Mouse (Mus musculus) lung, adult 18-20 months (tissue): ENCODE measurements around the gene Eif4e2.

Experiments
- DNase-seq, 2 experiments: peaks; one replicate each; pipeline ENCODE4 v3.0.0; 2022; ENCODE audit warnings: mixed read lengths in 2 of 2

The Eif4e2 gene

DNA sequence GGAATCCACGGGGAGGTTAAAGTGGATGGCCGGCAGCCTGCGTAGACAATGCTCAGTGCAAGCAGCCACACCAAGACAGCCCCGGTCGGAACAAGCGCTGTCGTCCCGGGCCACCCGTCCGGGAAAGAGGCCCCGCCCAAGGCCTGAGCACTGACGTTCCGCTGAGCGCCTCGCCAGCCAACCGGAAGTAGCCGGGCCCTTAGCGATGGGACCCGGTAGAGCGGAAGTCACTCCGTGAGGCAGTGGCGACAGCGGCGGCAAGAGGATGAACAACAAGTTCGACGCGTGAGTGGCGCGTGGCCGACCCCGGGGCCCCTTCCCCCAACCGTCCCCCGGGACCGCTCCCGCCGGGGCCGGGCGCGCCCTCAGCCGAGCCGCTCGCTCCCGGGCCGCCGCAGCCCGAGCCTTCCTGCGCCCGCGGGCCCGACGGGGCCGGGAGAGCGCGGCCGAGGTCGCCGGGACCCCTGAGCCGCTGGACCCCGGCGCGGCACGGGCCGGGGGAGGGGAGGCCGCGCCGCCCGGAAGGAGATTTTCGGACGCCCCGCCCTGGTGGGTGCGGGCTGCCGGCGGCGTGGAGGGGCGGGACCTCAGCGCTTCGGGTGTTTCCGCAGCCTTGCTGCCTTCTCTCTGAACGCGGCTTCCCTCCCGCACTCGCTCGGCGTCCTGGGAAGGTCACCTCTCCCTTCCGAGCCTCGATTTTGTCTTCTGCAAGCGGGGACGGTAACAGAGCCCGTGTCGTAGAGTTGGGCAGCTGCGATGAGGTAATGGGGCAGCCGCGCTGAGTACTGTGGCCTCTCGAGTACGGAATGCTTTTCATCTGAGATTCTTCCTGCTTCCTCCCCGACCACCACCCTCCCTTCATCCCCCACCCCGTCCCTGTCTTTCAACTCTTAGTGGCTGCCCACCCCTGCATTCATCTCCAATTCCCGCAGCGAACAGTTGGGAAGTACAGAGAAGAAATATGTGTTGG, at the start of gene Eif4e2:
Gene Eif4e2 (plus strand): TSS at position 180 of the 970 bp plus-strand sequence.
- peak; percentile 94 to 96 for DNase-seq

- DNase-seq: no peak
Observed at GRCm38 (mm10) chr1:87164164-87164795, 49.4 kb upstream of the Eif4e2 start.

GRCm38 (mm10) chr1:87164796-87165184, 48.9 kb upstream of the Eif4e2 start:
- no peak for DNase-seq

DNA sequence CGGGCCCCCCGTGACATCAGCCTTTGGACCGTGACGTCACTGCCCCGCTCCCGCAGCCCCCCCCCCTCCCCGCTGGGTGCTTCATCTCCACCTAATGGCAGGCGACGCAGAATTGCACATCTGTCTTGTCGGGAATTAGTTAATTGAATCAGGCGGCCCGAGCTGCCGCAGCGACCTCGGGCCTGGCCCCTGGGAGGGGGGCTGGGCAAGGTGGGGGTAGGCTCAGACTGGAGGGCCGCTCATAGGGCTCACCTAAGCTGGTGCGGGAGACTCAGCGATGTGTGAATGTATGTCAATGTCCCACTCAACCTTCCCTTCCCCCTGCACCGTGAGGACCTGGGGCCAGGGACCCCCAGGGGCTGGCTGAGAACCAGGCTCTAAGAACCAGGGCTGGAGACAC, 43.3 kb upstream of the Eif4e2 start:
- no peak for DNase-seq

- no peak for DNase-seq
Observed at GRCm38 (mm10) chr1:87171312-87171711, 42.4 kb upstream of the Eif4e2 start.

DNA sequence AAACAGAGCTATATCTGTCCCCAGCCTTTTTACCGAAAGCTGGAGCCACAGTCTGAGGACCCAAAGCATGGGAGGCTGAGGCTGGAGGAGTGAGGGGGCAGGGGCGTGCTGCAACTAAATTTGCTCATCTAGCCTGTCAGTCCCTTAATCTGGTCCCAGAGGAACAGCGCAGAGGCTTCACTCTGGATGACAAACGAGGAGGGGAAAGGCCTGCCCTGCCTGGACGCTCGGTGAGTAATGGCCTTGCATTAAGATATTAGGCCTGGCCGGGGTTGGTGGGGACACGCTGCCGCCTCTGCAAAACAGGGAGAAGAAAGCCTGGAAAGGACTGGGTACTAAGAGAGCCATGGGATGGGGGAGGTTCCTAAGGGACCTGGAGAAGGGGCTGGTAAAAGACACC, 41.4 kb upstream of the Eif4e2 start:
- no peak for DNase-seq

DNA sequence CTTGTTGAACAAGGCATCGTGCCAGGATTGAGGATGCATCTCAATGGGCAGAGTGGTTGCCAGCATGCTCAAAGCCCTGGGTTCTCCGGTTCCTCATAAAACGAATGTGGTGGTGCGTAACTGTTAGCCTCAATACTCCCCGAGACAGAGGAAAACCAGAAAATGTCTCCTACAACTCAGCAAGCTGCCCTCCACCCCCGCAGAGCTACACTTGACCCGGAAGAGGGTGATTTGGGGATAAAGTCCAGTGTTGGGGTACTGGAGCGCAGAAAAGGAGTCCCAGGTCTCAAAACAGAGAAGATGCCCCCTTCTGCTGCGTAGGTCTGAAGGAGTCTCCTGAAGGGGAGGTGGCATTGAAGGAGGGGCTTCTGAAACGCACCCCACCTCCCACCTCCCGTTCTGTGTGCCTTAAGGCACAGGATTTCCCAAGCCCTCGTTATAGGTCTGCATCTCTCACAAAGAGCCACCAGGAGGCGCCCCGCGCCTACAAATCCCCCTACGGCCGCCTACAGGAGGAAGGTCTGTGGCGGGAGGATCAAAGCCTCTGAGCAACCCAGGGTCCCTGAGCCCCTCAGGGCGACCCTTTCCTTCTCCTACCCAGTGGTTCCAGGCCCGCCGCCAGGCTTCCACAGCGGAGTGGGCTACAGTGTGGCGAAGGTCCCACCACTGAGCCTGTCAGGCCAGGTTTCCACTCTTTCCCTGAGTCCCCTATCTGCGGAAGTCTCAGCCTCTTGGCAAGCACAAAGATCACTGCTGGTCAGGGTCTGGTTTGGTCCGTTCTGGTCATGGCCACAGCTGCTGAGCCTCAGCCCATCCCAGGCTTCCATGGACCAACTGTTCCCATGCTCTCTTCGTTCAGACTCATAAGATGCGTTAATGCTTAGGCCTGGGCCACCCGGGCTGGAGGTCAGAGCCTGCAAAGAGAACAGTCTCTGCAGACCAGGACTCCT, 39.4 kb upstream of the Eif4e2 start:
- peak; percentile 52 to 55 for DNase-seq

DNA sequence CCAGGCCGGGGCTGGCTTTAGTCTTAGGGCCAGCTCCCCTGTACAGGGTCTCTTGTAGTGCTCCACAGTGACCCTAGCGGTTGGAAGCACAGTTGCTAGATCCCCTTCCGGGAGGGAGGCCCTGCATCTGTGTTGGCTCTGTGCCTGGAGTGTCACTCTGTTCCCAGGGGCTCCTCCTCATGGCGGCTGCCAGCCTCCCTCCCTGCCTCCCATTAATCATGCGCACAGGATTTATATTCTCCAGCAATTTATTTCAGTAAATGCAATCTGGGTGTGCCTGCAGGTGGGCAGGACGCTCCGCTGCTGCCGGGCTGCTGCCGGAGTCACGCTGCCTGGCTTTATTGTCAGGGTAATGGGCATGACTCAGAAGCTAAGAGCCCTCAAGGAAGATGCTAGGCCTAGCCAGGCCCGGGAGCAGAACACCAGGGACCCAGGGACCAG, 37.8 kb upstream of the Eif4e2 start:
- DNase-seq: peak in 1 of 2 experiments; percentile 17

GRCm38 (mm10) chr1:87180896-87181295, 32.8 kb upstream of the Eif4e2 start:
- no peak for DNase-seq

- no peak for DNase-seq
Observed at GRCm38 (mm10) chr1:87183013-87183412, 30.7 kb upstream of the Eif4e2 start, which contains the start of gene Prss56. Gene Prss56 (plus strand): TSS chr1:87183313.

DNA sequence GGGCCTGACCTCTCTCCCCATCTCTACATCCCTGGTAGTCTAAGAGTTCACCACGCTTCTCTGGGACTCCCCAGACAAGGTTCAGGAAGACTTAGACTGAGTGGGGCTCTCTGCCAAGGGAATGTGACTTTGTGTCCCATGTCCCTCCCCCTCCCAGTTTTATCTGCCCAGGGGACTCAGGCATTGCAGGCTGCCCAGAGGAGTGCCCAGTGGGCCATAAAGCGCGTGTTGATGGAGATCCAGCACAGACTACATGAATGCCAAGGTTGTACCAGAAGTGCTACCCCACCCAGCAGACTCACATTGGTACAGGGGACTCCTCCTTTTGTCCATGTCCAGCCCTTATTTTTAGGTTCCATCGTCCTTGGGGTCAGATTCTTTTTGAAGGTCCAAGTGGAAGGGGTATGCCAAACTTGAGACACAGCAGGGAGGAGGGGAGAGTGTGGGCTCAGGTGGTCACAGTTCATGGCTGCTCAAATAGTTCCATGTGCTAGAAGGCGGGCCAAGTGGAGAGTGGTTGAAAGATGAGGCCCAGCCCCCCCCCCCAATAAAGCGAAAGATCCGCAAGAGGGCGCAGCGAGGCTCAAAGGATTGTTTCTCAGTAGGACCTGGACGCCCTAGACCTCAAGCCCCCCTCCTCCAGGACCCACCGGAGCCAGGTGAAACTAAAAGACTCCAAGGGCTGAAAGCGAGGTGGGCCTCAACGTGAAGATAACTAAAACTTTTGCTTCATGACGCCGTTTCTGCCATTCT, 29.5 kb upstream of the Eif4e2 start:
- DNase-seq: no peak

DNA sequence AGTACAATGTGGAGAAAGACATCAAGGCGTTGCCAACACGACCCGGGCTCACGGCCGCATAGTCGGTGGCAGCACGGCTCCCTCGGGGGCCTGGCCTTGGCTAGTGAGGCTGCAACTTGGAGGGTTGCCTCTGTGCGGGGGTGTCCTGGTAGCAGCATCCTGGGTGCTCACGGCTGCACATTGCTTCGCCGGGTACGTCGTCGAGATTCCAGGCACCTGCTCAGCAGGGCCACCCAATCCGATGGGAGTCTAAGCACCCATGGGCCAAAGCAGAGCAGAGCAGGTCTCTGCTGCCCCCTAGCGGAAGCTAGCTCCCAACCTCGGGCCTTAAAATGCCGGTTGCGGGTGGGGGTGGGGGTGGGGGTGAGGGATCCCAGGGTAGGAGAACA, 29.0 kb upstream of the Eif4e2 start:
- DNase-seq: peak; percentile 59 to 69

DNA sequence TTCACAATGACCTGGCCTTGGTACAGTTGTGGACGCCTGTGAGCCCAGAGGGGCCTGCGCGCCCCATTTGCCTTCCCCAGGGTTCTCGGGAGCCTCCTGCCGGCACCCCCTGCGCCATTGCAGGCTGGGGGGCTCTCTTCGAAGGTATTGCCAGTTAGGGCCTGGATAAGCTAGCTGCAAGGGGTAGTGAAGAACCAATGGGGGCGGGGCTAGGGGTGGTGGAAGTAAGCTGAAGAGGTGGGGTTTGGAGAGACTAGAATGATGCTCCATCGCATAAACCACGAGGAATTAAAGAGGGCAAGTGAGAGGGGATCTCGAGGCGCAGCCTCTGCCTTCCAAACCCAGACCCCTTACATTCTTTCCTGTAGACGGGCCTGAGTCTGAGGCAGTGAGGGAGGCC, 28.2 kb upstream of the Eif4e2 start:
- no peak for DNase-seq

DNA sequence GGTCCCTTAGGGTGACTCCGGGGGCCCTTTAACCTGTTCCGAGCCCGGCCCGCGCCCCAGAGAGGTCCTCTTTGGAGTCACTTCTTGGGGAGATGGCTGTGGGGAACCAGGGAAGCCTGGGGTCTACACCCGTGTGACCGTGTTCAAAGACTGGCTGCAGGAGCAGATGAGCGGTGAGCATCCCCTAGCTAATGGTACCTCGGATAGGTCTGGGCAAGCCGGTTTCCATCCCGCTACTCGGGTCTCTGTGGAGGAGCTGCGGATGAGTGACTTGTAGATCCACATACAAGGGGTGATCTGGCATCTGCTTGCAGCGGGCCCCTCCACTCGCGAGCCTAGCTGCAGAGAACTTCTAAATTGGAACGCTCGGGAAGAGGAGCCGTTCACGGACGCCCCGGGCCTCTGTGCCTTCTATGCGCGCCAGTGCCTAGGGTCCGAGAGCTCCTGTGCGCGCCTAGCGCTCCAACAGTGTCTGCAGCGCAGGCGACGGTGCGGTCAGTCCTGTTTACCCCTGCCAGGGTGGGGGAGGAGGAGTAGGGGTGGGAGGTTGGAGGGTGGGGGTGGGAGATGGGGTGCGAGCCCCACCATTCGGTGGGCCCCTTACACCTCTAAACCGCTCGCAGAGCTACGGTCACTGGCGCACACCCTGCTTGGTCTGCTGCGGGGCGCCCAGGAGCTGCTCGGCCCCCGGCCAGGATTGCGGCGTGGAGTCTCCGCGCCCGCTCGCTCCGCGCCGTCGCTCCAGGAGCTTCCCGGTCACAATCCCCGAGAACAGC, 27.3 kb upstream of the Eif4e2 start:
- no peak for DNase-seq

- DNase-seq: peak; percentile 48 to 61
Observed at GRCm38 (mm10) chr1:87187037-87187355, 26.7 kb upstream of the Eif4e2 start.

DNA sequence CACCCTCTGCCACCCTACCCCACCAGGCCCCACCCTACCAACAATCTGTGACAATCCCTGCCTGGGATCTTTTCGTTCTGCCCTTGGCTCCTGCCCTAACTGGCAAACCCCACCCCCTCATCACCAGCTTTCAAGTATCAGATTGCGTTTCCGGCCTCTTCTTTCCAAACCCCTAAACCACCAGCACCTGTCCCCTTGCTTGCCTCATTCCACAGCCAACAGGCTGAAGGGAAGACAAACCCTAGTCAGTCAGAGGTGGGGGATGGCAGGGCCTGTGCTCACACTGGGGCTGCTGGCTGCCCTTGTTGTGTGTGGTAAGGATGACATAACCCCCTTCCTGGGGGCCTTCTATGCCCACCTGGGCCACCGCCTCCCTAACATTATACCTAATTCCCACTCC, 23.3 kb upstream of the Eif4e2 start, which contains the start of gene Chrnd:
Gene Chrnd (plus strand): TSS at position 179 of the 400 bp plus-strand sequence.
- DNase-seq: no peak

- no peak for DNase-seq
Observed at GRCm38 (mm10) chr1:87197296-87197695, 16.4 kb upstream of the Eif4e2 start.

DNA sequence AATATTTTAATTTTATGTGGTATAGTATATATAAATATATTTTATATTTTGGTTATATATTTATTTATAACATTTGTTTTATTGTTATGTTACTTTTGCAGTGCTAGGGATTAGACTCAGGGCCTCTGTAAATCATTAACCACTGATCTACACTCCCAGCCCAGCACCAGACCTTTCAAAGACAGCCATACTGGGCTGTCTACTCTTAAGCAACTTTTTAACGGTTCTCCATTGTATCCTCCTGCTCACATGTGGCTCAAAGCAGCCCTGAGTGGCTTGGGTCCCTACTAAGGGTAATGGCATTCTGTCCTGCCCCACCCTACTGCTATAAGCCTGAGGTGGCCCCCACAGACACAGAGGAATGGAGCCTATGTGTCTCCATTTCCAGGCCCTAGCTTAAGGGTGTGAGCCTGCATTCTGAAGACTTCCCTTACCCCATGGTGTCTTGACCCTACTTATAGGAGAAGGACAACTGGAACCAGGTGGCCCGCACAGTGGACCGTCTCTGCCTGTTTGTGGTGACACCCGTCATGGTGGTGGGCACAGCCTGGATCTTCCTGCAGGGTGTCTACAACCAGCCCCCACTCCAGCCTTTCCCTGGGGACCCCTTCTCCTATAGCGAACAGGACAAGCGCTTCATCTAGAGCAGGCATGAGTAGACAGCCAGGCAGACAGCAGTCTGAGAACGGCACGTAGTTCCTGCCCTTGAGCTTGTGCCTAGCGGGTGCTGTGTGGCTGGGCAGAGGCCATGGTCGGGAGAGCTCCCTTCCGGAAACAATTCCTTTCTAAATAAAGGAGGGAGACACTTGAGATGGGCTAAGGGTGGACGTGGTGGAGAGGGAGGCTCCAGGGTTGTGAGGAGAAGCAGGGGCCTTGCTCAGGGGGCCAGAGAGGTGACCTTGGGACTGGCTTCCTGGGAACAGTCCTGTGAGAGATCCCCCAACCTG, 15.3 kb upstream of the Eif4e2 start:
- no peak for DNase-seq

GRCm38 (mm10) chr1:87200811-87201210, 12.9 kb upstream of the Eif4e2 start:
- no peak for DNase-seq

DNA sequence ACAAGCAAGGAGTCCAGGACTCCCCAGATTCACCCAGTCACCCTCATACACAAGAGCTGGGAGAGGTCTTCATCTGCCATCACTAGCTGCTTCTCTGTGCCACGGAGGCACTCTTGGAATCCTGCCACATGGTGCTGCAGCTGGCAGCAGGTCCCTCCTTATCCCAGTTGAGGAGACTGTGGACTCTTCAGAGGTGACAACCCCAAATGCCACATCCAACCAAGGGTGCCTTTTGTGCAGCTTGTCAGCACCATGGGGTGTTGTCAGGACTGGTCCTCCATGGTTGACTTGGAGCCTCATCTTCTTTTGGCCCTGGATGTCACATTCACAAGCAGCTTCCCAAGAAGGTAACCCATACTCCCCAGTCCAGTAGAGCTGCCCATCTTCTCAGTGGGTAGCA, 11.9 kb upstream of the Eif4e2 start:
- no peak for DNase-seq
